Mouse (Mus musculus) layer of hippocampus, postnatal 36 days (tissue): ENCODE measurements around the gene En2. TPM values are rescaled to one million over a fixed set of nuclear protein-coding genes. Genes with fewer than 3 reads are reported as not detected.

Source experiments
- total RNA-seq, 2 experiments: library from RNA; stranded (reverse); gene quantifications; 2 replicates each; pipeline ENCODE4 v1.2.3; 2021

Gene En2
- total RNA-seq, 2 experiments from 2014 or later: 0.25 to 0.28 TPM

Other genes starting within 250 kb of the En2 start
- gene Insig1, start 94.3 kb upstream of the En2 start, total RNA-seq: 10 to 100 TPM; 54.9 TPM
- under 1 TPM; 0.32 to 0.94 TPM for gene Cnpy1, start 80.1 kb downstream of the En2 start, total RNA-seq
- gene Rbm33, start 151.4 kb downstream of the En2 start, total RNA-seq: 10 to 100 TPM; 67.4 to 74.1 TPM